Mouse (Mus musculus): Measurements from ENCODE around the gene Klk12.

- TF ChIP-seq CTCF (conservative IDR thresholded peaks at IDR 0.05 in 1 of 2, IDR thresholded peaks at IDR 0.05 in 1 of 2; ENCODE audit: low read depth in 2 of 2, low read length in 2 of 2) (no peak), MEF2A (IDR thresholded peaks at IDR 0.05; ENCODE audit: borderline replicate concordance, low read depth, low read length) (no peak), POLR2A (IDR thresholded peaks at IDR 0.05; ENCODE audit: low read depth, low read length) (peak; percentile 51), EP300 (IDR thresholded peaks at IDR 0.05; ENCODE audit: low read length) (no peak), MYC (IDR thresholded peaks at IDR 0.05; ENCODE audit: low read depth, low read length) (no peak)
These were observed 28.7 kb downstream of the Klk12 start, which contains the start of gene Klk8 for GRCm38 (mm10) chr7:43797333-43797769.

All from CH12.LX (cell line).